Mouse (Mus musculus): Measurements from ENCODE around the gene Vps72.

The Vps72 gene
- long read RNA-seq, experiment 1, transcript Vps72-201 (6 exons, 1,456 nt), result major isoform, 27 of 32 reads
- long read RNA-seq, experiment 1, partial matches to known transcripts, result 3 of 32 reads
- long read RNA-seq, experiment 1, other reads (novel, unspliced or antisense), result 2 of 32 reads
- long read RNA-seq, experiment 2, transcript Vps72-201 (6 exons, 1,456 nt), result major isoform, 30 of 37 reads
- long read RNA-seq, experiment 2, partial matches to known transcripts, result 3 of 37 reads
- long read RNA-seq, experiment 2, other reads (novel, unspliced or antisense), result 4 of 37 reads

DNA sequence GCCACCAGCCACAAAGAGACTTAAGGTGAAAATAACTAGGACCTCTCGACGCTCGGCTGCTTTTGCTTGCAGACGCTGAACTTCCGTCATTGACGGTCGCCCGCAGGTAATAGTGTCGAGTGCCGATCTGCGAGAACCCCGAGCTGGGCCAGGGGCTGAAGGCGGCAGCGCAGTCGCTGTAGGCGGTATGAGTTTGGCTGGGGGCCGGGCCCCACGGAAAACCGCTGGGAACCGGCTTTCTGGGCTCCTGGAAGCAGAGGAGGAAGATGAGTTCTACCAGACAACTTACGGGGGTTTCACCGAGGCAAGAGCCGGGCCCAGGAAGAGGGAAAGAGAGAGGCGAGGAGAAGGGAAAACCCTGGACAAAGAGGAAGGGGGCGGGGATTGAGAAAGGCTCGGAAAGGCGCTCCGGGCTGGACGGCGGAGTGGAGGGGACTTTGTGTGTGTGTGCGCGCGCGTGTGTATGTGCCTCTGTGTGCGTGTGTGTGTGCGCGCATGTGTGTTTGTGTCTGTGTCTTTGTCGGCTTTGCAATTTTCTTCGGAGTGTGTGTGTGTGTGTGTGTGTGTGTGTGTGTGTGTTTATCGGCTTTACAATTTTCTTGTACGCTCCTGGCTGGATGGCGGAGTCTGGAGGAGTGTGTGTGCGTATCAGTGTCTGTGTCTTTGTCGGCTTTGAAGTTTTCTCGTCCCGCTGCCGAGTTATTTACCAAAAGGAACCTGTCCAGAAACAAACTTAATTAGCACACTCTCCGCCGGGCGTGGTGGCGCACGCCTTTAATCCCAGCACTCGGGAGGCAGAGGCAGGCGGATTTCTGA is at the start of gene Vps72:
TSS of gene Vps72 (plus strand) at position 112 of the 816 bp plus-strand sequence.
- intact Hi-C loops (cut with DNase I), result no loop called here

DNA sequence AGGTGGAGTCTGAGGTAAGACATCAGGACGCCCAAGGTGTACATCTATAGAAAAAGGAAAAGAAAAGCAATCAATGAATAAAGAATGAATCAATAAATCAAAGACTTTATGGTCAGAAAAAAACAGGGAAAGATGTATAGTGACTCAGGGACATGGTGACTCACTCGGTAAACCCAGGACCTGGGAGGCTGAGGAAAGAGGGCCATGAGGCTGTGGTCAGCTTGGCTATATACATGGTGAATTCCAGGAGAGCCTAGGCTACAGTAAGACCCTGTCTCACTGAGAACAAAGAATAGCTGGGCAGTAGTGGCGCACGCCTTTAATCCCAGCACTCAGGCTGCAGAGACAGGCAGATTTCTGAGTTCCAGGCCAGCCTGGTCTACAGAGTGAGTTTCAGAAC is 47.1 kb upstream of the Vps72 start:
- intact Hi-C loops (cut with DNase I), result no loop called here

DNA sequence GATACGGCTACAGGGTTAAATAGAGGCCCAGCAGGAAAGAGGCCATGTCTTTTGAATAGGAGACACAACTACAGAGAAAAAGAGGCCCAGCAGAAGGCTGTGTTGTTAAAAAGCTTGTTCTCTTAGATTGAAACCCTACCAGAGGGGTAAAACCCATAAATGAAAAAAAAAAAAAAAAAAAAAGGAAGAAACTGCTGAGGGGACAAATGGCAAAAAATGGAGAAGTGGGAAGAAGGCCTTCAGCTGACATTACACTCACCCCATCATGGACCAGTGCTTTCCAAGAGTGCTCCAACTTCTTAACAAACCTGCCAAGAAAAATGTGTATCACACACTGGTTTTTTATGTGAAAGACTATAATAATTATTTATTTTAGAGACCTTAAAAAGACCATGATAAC is 45.3 kb upstream of the Vps72 start:
- intact Hi-C loops (cut with DNase I), result loop anchor here (5.0 kb wide), 1 partner anchor 42 kb away; the partner anchor contains the start of gene Pip5k1a

DNA sequence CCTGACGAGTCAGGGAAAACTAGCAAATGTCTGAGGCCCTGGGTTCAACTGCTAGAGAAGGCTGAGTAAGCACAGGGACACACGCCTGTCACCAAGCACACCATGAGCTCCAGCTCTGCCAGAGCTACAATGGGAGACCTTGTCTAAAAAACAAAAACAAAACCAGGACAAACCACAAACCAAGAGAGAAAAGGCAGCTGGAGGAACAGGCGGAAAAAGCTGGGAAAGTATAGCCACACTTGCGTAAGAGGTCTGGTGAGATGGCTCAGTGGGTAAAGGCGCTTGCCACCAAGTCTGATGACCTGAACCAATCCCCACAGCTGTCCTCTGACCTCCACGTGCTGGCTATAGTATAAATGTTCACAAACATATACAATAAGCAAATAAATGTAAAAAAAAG is 44.7 kb upstream of the Vps72 start:
- intact Hi-C loops (cut with DNase I), result loop anchor here (5.0 kb wide), 1 partner anchor 41 kb away; the partner anchor contains the start of gene Pip5k1a

DNA sequence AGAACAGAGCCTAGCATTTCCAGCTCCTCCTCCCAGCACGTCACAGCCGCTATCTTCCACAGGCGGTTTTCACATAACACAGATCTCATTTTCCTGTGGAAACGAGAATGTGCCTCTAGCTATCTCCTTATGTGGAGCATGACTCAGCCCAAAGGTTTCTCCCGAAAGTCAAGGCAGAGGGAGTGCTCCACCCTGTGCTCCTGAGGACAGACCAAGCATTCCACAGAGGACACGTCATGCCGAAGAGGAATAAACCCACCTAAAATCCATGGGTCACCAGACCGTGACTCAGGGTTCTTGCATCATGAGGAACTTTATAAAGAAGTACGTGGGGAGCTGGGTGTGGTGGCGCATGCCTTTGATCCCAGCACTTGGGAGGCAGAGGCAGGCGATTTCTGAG is 44.3 kb upstream of the Vps72 start:
- intact Hi-C loops (cut with DNase I), result loop anchor here (5.0 kb wide), 1 partner anchor 41 kb away; the partner anchor contains the start of gene Pip5k1a

DNA sequence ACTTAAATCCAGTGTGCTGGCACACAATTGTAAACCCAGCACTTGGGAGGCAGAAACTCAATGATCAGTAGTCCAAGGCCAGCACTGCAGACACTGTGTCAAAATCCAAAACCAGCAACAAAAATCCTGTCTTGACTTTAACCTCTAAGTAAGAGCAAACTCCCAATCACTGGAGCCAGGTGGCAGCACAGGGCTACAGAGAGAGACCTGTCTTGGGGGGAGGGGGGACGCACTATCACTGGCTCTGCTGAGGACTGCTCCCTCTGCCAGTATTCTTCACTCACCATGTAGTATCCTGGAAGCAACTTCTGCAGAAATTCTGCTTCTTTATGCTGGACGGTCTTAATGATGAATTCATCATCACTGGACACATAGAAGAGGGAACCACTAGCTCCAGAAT is 39.2 kb upstream of the Vps72 start:
- intact Hi-C loops (cut with DNase I), result no loop called here

DNA sequence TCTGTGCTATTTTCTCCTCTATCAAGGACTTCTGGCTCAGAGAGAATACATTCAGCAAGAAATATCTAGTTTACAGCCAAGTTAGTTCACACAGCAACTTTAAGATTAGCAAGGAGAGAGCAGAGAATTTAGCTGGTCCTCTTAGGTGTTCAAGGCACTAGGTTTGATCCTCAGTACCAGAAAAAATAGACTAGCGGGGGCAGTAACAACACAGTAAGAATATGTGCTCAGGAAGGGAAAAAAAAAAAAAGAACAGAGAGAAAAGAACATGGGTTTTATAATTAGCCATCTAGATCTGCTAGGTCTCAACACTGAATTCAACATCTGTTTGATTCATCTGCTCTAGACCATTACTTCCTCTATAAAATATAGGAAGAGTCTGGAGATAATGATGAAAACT is 22.8 kb upstream of the Vps72 start:
- intact Hi-C loops (cut with DNase I), result no loop called here

DNA sequence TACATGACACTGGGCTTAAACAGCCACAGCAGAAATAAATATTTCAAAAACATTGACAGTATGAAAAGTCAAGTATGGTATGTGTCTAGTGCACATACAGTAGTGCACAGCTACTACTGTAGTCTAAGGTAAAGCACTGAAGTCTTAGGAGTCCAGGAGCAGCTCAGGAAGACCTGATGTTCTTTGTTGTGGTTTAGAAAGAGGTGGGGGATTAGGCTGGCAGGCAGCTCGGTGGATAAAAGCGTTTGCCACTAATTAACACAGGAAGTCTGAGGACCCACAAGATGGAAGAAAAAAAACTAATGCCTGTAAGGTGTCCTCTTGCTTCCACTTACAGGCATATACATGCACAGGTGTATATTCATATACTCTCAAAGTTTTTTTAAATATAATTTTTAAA is 10.0 kb upstream of the Vps72 start:
- intact Hi-C loops (cut with DNase I), result no loop called here

DNA sequence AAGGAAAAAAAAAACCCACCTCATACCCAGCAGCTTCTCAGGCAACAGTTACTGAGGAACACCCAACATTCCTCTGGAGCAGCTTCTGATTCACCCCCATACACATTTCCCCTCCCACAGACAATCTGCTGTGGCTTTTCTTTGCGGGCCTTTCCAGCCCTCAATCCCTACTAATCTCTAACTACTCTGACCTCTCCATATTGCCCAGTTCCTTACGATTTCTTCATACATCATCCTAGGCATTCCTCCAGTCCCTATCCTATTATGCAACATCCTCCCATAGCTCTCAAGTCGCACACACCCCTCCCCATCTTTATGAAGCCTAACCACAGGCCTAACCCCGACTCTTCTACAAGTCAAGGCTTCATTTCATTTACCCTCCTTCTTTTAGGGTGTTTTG is 5.7 kb upstream of the Vps72 start:
- intact Hi-C loops (cut with DNase I), result loop anchor here (5.0 kb wide), 2 partner anchors 38 to 53 kb away; no protein-coding TSS in a partner anchor

DNA sequence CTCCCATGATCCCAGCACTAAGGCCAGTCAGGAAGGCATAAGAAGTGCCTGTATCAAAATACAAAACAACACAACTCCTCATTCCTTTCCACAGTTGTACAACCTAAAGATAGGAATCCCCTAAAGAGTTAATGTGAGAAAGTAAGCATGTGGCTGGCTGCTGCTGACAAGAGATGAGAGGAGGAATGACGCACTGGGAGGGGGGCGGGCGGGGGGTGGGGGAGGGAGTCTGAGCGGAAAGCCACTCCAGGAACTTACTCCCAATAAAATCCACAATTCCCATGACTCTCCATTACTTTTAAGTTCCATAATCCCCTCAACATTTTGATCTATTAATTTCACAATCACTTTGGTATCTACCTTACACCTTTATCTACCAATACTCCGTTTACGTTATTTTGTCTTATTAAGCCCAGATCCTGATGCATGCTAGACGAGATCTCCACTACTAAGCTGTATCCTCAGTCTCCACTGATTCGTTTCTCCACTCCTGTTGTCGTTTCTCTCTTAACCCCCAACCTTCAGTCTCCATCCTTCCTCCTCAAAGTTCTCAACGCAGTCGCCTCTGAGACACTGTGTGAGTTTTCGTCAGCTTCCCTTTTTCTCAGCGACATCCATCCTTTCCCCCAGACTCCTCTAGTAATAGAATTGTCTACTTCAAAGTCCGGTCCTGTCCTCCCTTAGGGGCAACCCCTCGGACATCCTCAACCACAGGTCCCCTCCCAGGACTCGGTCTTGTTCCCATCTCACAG is 5.1 kb upstream of the Vps72 start:
- intact Hi-C loops (cut with DNase I), result loop anchor here (5.0 kb wide), 2 partner anchors 38 to 53 kb away; no protein-coding TSS in a partner anchor

DNA sequence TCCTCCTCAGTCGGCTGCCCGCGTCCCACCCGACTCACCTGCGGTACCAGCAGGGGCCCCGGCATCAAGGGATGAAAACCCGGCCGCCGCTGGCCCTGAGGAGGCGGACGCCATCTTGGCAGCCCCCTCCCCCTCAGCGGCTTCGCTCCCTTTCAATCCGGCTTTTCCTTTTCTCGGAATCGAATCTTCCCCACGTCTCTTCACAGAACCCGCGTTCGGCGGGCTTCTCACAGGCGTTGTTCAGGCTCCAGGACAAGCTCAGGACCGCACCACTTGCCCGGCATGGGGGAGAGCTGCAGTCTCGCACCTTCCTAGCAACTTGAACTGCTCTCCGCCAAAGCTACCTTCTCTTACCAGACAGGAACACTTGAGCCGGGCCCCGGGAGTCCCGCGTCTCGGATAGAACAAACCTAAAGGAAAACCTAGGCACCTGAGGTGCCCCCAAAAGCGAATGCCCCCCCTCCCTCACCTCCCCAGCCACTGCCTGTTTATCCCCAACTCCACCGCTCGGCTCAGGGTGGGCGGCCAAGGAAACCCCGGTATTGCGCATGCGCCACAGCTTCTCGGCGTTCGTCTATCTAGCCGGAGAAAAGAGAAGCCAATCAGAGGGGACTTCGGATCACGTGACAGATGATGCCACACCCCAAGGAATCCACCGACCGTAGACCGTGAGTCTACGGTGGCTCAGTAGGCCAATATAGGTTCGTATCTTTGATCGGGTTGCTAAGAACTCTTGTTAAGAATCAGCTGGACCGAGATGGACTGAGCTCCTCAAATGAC is 4.3 kb upstream of the Vps72 start, which contains the start of gene Pip5k1a:
TSS of gene Pip5k1a (minus strand) at position 593 of the 780 bp plus-strand sequence.
- intact Hi-C loops (cut with DNase I), result loop anchor here (5.0 kb wide), 2 partner anchors 39 to 54 kb away; no protein-coding TSS in a partner anchor

DNA sequence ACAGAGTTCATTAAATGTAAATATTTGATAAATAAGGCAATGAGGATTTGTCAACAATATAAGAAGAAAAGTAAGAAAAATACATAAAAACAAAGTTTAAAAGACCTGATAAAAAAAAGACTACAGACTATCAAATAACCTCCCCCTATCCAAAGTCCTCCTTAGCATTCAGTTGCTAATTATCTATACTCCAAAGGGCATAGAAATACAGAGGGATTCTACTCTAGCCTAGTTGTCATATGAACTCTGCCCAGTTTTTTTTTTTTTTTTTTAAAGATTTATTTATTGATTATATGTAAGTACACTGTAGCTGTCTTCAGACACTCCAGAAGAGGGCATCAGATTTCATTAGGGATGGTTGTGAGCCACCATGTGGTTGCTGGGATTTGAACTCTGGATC is 3.5 kb upstream of the Vps72 start:
- intact Hi-C loops (cut with DNase I), result loop anchor here (5.0 kb wide), 2 partner anchors 40 to 55 kb away; no protein-coding TSS in a partner anchor

DNA sequence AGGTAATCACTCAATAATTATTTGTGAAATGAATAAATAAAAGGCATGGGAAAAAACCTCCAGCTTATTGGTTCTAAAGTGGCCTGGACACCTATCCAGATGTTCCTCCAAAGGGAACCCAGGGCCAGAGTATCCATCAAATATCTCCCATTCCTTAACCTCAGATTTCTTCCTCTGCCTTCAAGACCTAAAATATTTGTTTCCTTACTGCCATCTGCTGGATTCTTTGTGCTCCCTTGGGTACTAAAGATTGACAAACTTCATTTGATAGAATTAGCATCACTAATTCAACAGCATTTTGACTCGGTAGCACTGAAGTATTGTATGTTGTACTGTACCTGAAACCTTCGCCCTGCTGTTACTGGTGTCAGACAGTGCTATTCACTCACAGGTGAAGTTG is 2.9 kb upstream of the Vps72 start:
- intact Hi-C loops (cut with DNase I), result loop anchor here (5.0 kb wide), 2 partner anchors 41 to 56 kb away; no protein-coding TSS in a partner anchor

DNA sequence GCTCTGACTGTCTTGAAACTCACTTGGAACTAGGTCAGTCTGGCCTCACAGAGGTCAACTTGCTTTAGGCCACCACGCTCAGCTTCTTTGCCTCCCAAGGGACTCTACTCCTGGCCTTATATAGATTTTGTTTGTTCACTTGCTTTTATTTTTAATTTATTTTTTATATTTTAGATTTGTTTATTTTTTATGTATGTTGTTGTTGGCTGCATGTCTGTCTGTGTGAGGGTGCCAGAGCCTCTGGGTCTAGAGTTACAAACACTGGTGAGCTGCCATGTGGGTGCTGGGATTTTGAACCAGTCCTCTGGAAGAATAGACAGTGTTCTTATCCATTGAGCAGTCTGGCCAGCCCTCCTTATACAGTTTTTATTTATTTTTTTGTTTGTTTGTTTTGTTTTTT is 1.9 kb downstream of the Vps72 start:
- intact Hi-C loops (cut with DNase I), result no loop called here

DNA sequence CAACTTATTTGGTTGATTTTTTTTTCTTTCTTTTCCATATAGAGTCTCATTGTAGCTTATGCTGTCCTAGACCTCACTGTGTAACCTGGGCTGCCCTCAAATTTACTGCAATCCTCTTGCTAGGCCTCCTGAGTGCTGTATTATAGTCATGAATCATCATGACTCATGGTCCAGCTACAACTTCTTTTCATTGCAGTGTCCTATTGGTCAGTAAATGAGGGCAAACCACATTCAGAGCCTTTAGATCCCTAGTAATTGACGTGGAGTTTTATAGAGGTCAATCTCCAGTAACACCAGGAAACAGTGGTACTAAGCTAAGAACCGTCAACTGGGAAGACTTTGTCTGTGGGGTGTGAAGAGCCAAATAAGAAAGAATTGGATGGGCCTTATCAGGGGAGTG is 6.9 kb downstream of the Vps72 start:
- intact Hi-C loops (cut with DNase I), result no loop called here

DNA sequence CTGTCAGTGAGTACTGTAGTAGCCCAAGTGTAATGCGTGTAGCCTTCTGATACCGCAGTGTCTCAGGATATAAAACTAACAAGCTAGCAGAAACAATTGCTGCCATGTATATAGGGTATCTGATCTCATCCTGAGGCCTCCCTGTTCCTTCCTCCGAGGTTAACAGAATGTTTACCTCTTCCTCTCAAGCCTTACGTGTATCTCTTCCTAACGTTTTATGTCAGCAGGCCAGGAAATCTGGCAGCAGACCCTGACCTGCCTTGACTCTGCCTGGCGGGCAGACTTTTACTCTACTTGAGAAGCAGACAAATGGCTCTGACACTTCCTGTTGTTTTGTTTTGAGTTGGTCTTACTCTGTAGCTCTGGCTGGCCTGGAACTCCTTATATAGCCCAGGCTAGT is 10.8 kb downstream of the Vps72 start:
- intact Hi-C loops (cut with DNase I), result no loop called here

DNA sequence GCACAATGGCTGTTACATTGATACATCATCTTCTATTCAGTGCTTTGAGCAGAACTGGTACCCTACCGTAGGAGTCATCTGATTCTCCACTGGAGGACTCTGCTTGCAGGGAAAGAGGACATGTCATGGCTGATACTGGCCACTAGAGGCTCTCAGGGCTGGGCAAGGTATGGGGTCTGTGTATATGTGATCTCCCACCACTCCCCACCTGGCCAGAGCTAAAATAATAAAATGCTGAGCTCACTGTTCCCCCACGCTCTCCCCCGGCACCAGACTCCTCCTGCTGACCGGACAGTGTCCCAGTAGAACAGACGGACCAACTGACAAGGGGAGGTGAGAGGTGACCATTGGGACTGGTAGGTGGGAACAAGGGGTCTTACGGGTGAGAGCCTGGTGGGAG is 13.4 kb downstream of the Vps72 start, which contains the start of gene Tmod4:
TSS of gene Tmod4 (plus strand) at position 231 of the 400 bp plus-strand sequence.
- intact Hi-C loops (cut with DNase I), result no loop called here

DNA sequence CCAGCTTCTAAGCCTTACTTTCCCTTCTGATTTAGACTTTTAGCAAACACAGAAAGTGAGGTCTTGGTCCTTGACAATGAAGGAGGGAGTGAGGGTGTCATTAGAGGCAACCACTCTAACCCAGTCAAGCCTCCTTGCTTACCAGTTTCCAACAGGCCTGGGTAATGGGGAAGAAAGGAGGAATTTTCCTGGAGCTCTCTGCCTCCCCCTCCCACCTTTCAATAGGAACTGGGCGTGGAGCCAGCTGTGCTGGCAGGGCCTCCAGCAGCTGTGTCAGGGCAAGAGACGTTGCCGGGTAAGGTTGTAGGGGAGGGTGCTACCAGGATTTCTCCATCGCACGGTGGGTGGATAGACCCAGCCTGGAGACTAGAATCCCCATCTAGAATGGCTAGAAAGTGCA is 14.2 kb downstream of the Vps72 start:
- intact Hi-C loops (cut with DNase I), result no loop called here

DNA sequence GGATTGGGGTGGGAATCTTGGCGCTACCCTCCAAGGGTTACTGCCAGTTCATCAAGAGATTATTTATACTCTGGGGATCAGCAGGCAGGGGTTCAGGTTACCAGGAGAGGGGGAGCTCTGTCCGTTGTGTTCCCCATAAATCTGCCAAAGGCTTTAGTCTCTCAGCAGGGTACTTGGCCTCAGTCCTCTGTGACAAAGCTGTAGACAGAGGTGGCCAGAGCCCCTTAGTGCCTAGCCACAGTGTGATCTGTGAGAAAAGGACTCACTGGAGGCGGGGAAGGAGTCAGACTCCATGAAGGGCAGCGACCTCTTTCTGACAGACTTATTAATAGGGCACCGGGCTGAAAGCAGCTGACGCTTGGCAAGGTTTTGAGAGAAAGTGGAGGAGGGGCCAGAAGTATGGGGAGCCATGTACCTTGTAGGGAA is 18.4 kb downstream of the Vps72 start:
- intact Hi-C loops (cut with DNase I), result no loop called here

DNA sequence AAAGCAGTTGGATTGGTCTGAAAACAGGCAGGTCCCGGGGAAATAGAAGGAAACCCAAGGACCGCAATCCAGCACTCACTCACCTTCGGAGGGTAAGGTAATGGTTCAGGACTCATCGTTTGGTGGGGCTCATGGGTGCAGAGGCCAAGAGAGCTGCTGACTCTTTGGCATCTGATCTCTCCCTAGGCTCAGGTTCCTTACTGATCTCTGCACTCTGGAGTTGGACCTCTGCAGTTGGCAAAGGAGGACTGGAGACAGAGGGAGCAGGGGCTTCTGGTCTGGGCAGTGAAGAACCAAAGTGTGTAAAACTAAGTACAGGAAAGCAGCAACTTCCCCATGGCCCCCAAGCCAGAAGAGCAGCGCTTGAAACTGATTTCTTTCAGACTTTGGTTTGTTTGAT is 19.3 kb downstream of the Vps72 start:
- intact Hi-C loops (cut with DNase I), result no loop called here
